Mouse (Mus musculus) stomach, embryonic 15.5 days (tissue): Measurements from ENCODE around the gene Abcc4. TPM values are rescaled to one million over a fixed set of nuclear protein-coding genes. Genes with fewer than 3 reads are reported as not detected.

Experiments
- ATAC-seq: fragments of 200-750 bp; cut with Nextera tagmentation; 2 replicates; pipeline ENCODE4 v1.8.0; 2017; ENCODE audit warnings: low read depth, moderate number of reproducible peaks, moderate TSS enrichment; ENCODE audit not compliant: insufficient read depth, low FRiP score
- H3K27ac ChIP-seq: fragments of 300-500 bp; sonication (generic); 2 replicates; pipeline ENCODE4 v1.5.1; 2015; ENCODE audit warnings: mild to moderate bottlenecking, inconsistent platforms
- H3K27me3 ChIP-seq: fragments of 300-500 bp; sonication (generic); replicated peaks from 2 replicates; pipeline ENCODE4 v1.6.1; 2015; ENCODE audit warnings: inconsistent platforms
- H3K36me3 ChIP-seq: fragments of 300-500 bp; sonication (generic); 2 replicates; pipeline ENCODE4 v1.6.1; 2015; ENCODE audit warnings: inconsistent platforms
- H3K4me1 ChIP-seq: fragments of 300-500 bp; sonication (generic); 2 replicates; pipeline ENCODE4 v1.6.1; 2015; ENCODE audit warnings: inconsistent platforms
- H3K4me2 ChIP-seq: fragments of 300-500 bp; sonication (generic); 2 replicates; pipeline ENCODE4 v1.6.1; 2015; ENCODE audit warnings: mild to moderate bottlenecking, inconsistent platforms
- H3K4me3 ChIP-seq: fragments of 300-500 bp; sonication (generic); replicated peaks from 2 replicates; pipeline ENCODE4 v1.5.1; 2015; ENCODE audit warnings: inconsistent platforms
- H3K9ac ChIP-seq: fragments of 300-500 bp; sonication (generic); 2 replicates; pipeline ENCODE4 v1.6.1; 2015; ENCODE audit warnings: inconsistent platforms
- H3K9me3 ChIP-seq: fragments of 300-500 bp; sonication (generic); 2 replicates; pipeline ENCODE4 v1.6.1; 2016; ENCODE audit warnings: inconsistent platforms
- whole genome bisulfite sequencing: fragments of 180-500 bp; shearing (Covaris S2); methylation state at CpG from one replicate; pipeline ENCODE4 v1.1.7; 2015; 5-methylcytosine and 5-hydroxymethylcytosine counted together
- polyA plus RNA-seq: library from polyadenylated mRNA; unstranded; fragments of >200 nt; fragmentation: Nextera tagmentation; extraction: Ambion mirVana; gene quantifications from 2 replicates; pipeline ENCODE4 v1.2.1, GENCODE M21; 2015

The Abcc4 gene
- polyA plus RNA-seq, 1 experiment from 2014 or later = 4.0 TPM

DNA sequence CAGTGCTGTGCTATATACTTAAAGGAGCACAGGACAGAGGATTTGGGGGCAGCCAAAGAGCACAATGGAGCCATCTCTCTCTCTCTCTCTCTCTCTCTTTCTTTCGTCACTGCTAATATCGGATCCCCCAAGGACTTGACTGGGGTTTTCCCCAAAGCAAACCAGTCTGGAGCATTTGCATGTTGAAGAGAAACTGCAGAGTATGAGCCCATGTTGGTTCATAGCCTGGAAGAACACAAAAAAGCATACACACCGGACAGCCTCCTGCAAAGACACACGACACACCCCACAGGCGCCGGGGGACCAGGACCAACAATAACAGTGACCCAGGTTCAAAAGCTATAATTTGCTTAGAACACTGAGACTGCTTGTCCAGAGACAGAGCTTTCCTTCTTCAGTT, 14.1 kb downstream of the Abcc4 start:
- no peak overlapping the region for H3K4me2 ChIP-seq
- H3K27ac ChIP-seq = no peak overlapping the region

DNA sequence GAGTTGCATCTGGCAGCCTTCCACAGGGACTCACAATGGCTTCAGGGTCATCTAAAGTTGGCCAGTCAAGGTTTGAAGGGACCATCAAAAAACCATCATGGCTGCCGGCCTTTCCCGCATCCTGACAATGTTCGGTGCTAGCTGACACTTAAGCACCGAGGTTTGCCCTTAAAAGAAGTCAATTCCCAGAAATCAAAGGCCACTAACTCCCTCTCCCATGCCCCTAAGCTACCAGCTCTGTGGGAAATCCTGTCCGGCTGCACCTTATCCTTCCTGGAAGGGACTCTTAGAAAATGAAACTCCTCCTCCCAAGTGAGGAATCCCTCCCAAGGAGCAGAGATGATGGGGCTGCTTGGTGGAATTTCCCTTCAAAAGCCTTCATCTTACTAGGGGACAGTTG, 14.6 kb downstream of the Abcc4 start:
- Histone ChIP-seq H3K4me1 (peaks cover 7% of the 10 kb centered on the region; the same call in 1 of the 2 replicates), H3K9ac (no peak overlapping the region), H3K27ac (no peak overlapping the region), H3K9me3 (no peaks in the 10 kb centered on the region), H3K4me3 (no peak overlapping the region), H3K36me3 (no peaks in the 10 kb centered on the region), H3K27me3 (no peaks in the 10 kb centered on the region), H3K4me2 (no peak overlapping the region)
- no peak for ATAC-seq
- whole genome bisulfite sequencing = 77% methylated on average over 5 of the region's 5 CpGs

More for the DNA sequence above, 14.1 kb downstream of the Abcc4 start:
- H3K4me3 ChIP-seq = no peak overlapping the region
- peaks cover 7% of the 10 kb centered on the region; the same call in 1 of the 2 replicates for H3K4me1 ChIP-seq
- H3K27me3 ChIP-seq = no peaks in the 10 kb centered on the region
- no peak overlapping the region for H3K9ac ChIP-seq
- no peaks in the 10 kb centered on the region for H3K9me3 ChIP-seq
- H3K36me3 ChIP-seq = no peaks in the 10 kb centered on the region
- no peak for ATAC-seq
- WGBS = 71% methylated on average over 6 of the region's 6 CpGs

DNA sequence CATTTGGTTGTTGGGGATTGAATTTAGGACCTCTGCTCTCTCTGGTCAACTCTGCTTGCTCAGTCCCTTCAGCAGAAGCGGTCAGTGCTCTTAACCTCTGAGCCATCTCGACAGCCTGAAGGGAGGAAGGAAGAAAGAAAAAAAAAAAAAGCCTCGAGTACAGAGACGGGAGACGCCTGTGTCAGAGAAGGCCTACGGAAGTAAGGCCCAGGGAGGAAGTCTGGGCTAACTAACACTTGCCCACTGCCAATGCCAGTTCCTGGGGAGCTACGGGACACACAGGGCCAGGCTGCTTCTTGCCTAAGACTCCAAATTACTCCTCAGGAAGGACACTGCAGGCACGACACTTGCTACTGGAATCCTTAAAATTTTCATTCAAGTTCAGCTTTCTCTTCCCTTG, 15.1 kb downstream of the Abcc4 start:
- Histone ChIP-seq H3K4me3 (no peak overlapping the region), H3K9ac (no peak overlapping the region), H3K9me3 (no peaks in the 10 kb centered on the region), H3K4me2 (no peak overlapping the region), H3K27me3 (no peaks in the 10 kb centered on the region), H3K4me1 (peaks cover 7% of the 10 kb centered on the region; the same call in 1 of the 2 replicates), H3K36me3 (no peaks in the 10 kb centered on the region), H3K27ac (no peak overlapping the region)
- WGBS = 50% methylated on average over 8 of the region's 8 CpGs
- ATAC-seq = no peak

DNA sequence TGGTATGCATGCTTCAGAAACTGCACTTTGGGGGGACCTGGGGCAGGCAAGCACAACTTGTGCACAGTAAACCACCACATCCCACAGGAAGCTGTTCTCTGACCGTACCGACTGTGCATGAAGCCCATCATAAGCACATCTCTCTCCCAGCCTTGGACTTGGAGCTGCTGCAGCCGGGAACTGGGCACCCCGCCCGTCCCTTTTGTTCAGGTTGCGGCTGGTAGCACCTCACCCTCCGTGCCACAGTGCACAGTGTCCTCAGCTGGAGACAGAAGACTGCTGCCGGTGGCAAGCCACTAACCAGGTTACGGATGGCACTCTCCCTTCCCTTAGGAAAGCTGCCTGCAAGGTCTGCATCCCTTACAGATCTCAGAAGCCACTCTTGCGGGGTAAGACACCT, 15.7 kb downstream of the Abcc4 start:
- peaks cover 7% of the 10 kb centered on the region; the same call in 1 of the 2 replicates for H3K4me1 ChIP-seq
- no peak overlapping the region for H3K9ac ChIP-seq
- WGBS = 70% methylated on average over 10 of the region's 10 CpGs
- H3K36me3 ChIP-seq = no peaks in the 10 kb centered on the region
- no peak overlapping the region for H3K4me2 ChIP-seq
- no peak for ATAC-seq
- H3K9me3 ChIP-seq = no peaks in the 10 kb centered on the region
- H3K4me3 ChIP-seq = no peak overlapping the region
- H3K27ac ChIP-seq = no peak overlapping the region
- no peaks in the 10 kb centered on the region for H3K27me3 ChIP-seq

DNA sequence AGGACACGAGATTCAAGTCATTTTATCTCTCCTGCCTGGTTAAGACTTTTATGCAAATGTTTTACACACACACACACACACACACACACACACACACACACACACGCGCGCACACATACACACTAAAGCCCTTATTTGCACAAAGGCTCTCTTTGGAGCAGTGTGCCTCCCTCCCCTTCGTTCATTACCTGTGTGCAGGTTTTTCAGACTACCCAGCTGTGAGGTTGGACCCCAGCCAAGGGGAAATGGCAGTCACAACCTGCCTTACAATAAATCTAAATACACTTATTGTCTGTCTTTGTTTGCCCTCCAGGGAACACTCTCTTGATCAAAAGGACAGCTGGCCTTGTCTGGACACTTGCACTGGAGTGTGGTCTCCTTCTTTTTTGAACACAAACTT, 17.4 kb downstream of the Abcc4 start:
- no peak overlapping the region; the same call in 1 of the 2 replicates for H3K4me2 ChIP-seq
- no peaks in the 10 kb centered on the region for H3K36me3 ChIP-seq
- peaks cover 7% of the 10 kb centered on the region; the same call in 1 of the 2 replicates for H3K4me1 ChIP-seq
- peak; percentile 74; the same call in 1 of the 2 replicates for ATAC-seq
- H3K9ac ChIP-seq = no peak overlapping the region
- no peak overlapping the region for H3K4me3 ChIP-seq
- H3K9me3 ChIP-seq = no peaks in the 10 kb centered on the region
- H3K27me3 ChIP-seq = no peaks in the 10 kb centered on the region
- H3K27ac ChIP-seq = peak overlapping the region; percentile 67
- WGBS = 53% methylated on average over 5 of the region's 5 CpGs

DNA sequence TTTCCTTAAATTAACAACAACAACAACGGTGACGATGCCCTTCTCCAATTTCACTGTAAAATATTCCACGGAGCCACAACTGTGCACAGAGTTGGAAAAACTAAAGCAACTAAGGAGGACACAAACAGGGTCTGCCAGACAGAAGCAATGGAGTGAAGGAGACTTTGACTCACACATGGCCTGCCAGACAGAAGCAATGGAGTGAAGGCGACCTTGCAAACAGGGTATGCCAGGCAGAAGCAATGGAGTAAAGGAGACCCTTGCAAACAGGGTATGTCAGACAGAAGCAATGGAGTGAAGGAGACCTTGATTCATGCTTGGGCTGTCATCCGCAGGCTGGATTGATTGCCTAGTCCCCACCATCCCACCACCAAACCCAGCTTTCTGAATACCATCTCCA, 19.2 kb downstream of the Abcc4 start:
- no peak for ATAC-seq
- no peak overlapping the region for H3K4me2 ChIP-seq
- 79% methylated on average over 5 of the region's 5 CpGs for WGBS

DNA sequence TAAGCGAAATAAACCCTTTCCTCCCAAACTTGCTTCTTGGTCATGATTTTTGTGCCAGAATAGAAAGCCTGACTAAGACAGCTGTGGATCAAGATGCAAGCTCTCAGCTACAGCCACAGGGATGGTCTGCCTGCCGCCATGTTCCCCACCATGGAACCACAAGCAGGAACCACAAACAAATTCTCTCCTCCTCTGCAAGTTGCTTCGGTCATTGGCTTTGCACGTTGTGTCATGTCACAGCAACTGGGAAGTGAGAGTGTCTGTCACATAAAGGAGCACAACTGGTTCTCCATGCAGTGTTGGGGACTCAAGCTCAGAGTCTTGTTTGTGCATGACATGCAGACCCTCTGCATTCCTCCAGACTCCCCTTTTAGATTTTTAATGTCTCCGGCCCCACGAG, 20.4 kb downstream of the Abcc4 start:
- no peak for ATAC-seq
- H3K27me3 ChIP-seq = no peaks in the 10 kb centered on the region
- H3K9ac ChIP-seq = no peak overlapping the region
- H3K36me3 ChIP-seq = no peaks in the 10 kb centered on the region
- WGBS = 78% methylated on average over 6 of the region's 6 CpGs
- no peak overlapping the region for H3K4me3 ChIP-seq
- H3K27ac ChIP-seq = no peak overlapping the region
- H3K4me1 ChIP-seq = peaks cover 6% of the 10 kb centered on the region; the same call in 1 of the 2 replicates
- H3K4me2 ChIP-seq = no peak overlapping the region
- H3K9me3 ChIP-seq = no peaks in the 10 kb centered on the region

More for the DNA sequence above, 19.2 kb downstream of the Abcc4 start:
- Histone ChIP-seq H3K9me3 (no peaks in the 10 kb centered on the region), H3K27me3 (no peaks in the 10 kb centered on the region), H3K27ac (no peak overlapping the region), H3K4me1 (peaks cover 7% of the 10 kb centered on the region; the same call in 1 of the 2 replicates), H3K9ac (no peak overlapping the region), H3K36me3 (no peaks in the 10 kb centered on the region), H3K4me3 (no peak overlapping the region)

DNA sequence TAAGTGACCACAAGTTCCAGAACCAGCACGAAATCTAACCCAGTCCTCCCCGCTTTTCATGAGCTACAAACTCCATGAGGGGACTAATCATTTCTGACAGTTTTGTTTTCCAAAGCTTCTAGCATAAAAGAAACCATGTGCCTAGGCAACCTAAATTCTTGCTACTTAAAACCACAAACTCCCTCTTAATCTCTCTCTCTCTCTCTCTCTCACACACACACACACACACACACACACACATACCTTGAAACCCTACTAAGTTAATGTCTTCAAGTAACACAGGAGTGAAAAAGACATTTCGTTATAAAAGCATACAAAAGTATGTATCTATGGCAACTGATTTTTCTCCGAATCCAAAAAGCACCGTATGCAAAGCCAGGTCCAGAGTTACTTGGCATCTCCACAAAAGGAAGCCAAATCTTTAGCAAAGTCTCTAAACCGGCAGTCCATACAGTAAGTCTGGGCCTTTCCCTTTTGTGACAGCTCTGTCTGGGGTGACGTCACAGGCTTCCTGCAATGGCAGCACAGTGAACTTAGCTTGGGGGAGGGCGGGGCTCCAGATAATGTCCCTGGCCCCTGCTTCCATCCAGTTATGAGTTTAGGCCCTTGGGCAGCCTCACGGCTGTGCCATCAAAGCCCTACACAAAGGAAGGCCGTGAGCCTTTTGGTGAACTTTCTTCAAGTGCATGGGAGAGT, 23.5 kb downstream of the Abcc4 start:
- no peaks in the 10 kb centered on the region for H3K36me3 ChIP-seq
- H3K4me1 ChIP-seq = no peaks in the 10 kb centered on the region
- no peak overlapping the region for H3K27ac ChIP-seq
- no peaks in the 10 kb centered on the region for H3K9me3 ChIP-seq
- H3K4me3 ChIP-seq = no peak overlapping the region
- peak; percentile 28; the same call in 1 of the 2 replicates for ATAC-seq
- H3K9ac ChIP-seq = no peak overlapping the region
- no peaks in the 10 kb centered on the region for H3K27me3 ChIP-seq
- no peak overlapping the region for H3K4me2 ChIP-seq
- WGBS = 63% methylated on average over 10 of the region's 10 CpGs

DNA sequence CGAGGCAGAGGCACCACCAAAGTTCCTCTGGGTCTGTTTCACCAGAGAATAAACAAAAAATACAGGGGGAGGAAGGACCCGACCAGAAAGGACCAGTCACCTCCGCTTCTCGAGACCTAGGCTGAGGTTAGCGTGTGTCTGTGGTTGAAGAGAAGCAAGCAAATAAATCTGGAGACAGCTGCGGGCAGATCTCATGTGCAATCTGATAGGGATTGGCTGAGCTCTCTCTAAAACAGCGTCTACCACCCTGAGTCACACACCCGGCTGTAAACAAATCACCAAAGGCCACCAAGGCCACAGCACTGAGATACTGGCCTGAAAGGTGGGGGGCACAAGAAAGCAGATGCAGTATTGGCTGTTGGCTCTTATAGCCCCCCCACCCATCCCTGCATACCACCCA, 24.9 kb downstream of the Abcc4 start:
- no peak for ATAC-seq
- no peaks in the 10 kb centered on the region for H3K4me1 ChIP-seq
- no peak overlapping the region for H3K4me2 ChIP-seq
- no peak overlapping the region for H3K27ac ChIP-seq
- H3K36me3 ChIP-seq = no peaks in the 10 kb centered on the region
- no peaks in the 10 kb centered on the region for H3K9me3 ChIP-seq
- H3K4me3 ChIP-seq = no peak overlapping the region
- H3K27me3 ChIP-seq = no peaks in the 10 kb centered on the region
- no peak overlapping the region for H3K9ac ChIP-seq
- WGBS = 33% methylated on average over 8 of the region's 8 CpGs

DNA sequence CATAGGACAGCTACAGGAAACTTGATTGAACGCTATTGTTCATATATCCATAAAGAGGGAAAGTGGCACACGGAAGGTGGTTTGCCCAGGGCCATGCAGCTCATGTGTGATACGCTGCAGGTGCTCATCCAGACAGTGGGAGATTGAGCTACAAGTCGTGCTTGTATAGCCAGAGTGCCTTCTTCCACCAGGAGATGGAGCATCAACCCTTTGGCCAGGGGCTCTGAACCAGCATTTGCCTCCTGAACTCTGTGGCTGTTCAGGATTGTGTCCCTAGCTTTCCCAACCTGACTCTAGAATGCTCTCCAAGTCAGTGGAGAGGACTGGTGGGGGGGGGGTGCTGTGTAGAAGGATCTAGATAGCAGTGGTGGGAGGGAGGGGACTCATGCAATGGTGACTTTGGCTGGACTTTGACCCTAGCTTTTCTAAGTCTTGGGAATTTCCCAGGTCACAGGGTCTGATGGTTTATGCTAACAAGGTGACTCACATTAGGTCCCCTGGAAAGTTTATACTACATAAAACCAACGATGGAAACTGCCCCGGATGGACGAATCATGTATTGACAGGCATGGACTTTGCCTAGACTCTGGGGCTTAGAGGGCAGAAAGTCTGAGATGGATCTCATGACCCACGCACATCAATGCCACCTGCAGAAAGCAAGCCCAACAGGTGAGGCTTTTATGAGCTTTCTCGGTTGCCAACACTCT, 27.6 kb downstream of the Abcc4 start:
- Histone ChIP-seq H3K36me3 (no peaks in the 10 kb centered on the region), H3K27me3 (no peaks in the 10 kb centered on the region), H3K9me3 (no peaks in the 10 kb centered on the region), H3K27ac (no peak overlapping the region), H3K4me1 (peaks cover 13% of the 10 kb centered on the region; the same call in 1 of the 2 replicates), H3K9ac (no peak overlapping the region), H3K4me2 (no peak overlapping the region), H3K4me3 (no peak overlapping the region)
- WGBS = 75% methylated on average over 9 of the region's 9 CpGs
- peak; percentile 63 for ATAC-seq

DNA sequence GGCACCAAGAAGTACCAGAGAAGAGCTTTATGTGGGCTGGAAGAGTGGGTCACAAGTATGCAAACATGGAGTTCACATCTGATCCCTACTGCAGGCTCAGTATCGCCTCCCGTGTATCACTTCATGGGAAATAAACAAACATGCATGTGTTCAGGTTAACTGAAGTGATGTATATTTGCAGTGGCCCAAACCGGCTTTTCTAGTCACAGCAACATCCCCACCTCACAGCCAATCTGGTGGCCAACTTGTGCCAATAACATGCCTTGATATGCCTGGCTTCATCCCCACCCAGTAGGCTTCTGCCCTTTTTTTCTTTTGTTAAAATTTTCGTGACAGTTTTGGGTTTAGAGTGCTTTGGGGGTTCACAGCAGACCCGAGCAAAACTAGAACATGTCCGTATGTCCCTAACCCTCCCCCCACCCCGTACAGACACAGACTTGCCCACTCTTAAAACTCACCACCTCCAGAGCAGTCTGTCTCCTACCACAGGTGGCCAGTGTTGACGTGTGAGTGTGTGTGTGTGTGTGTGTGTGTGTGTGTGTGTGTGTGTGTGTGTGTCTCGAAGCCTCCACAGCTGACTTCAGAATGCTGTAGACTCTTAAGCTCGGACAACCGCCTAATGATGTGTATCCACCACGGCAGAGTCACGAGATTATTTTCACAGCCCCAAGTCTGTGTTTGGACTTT, 29.6 kb downstream of the Abcc4 start:
- WGBS = 75% methylated on average over 13 of the region's 13 CpGs
- H3K27me3 ChIP-seq = no peaks in the 10 kb centered on the region
- no peak overlapping the region for H3K27ac ChIP-seq
- H3K36me3 ChIP-seq = no peaks in the 10 kb centered on the region
- H3K9me3 ChIP-seq = no peaks in the 10 kb centered on the region
- no peak overlapping the region for H3K9ac ChIP-seq
- H3K4me1 ChIP-seq = peaks cover 13% of the 10 kb centered on the region; the same call in 1 of the 2 replicates
- H3K4me2 ChIP-seq = no peak overlapping the region
- ATAC-seq = no peak
- H3K4me3 ChIP-seq = no peak overlapping the region

DNA sequence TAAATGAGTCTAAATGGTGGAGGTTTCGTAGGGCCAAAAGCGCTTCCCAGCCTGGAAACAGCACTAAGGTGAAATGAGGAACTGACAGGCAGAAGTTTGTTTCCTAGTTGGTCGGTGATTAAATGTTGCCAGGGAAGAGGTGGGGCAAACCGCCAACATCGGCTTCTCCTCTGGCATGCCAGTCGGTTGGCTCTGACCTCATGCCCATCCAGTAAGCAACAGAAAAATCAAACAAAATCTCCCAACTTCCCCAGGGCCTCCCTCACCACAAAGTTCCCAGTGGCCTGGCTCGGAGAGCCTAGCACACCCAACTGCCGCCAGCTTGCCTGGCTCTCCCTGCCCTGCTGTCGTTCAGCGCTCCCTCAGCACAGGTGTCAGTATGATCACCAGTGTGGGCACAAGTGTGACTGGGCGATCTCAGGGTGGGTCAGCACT, 31.3 kb downstream of the Abcc4 start:
- Histone ChIP-seq H3K4me2 (no peak overlapping the region), H3K27ac (no peak overlapping the region), H3K9me3 (no peaks in the 10 kb centered on the region), H3K4me3 (no peak overlapping the region), H3K9ac (no peak overlapping the region), H3K36me3 (no peaks in the 10 kb centered on the region), H3K4me1 (peaks cover 13% of the 10 kb centered on the region; the same call in 1 of the 2 replicates), H3K27me3 (no peaks in the 10 kb centered on the region)
- WGBS = 57% methylated on average over 11 of the region's 11 CpGs
- no peak for ATAC-seq
